Mouse (Mus musculus): ENCODE data around the gene Slc6a16. TPM values are rescaled to one million over a fixed set of nuclear protein-coding genes. Genes with fewer than 3 reads are reported as not detected.
A peak's percentile ranks its signal among the peaks of the same experiment; 100 is the strongest.

The Slc6a16 gene
- polyA plus RNA-seq, 1 experiment from 2014 or later = 0.11 TPM

GRCm38 (mm10) chr7:45308551-45309240, 67.8 kb downstream of the Slc6a16 start:
- no peak for DNase-seq (ENCODE audit: low spot score)
- H3K27ac ChIP-seq (ENCODE audit: low read depth, low read length) = no peak overlapping the region
- no peaks in the 10 kb centered on the region for H3K36me3 ChIP-seq (ENCODE audit: control insufficient read depth, insufficient read depth, low read length)
- no peak overlapping the region for H3K4me3 ChIP-seq (ENCODE audit: low read depth, low read length)
- H3K4me2 ChIP-seq (ENCODE audit: low read depth) = no peak overlapping the region
- ATAC-seq (ENCODE audit: insufficient read depth, low FRiP score, low TSS enrichment) = no peak
- no peaks in the 10 kb centered on the region for H3K27me3 ChIP-seq (ENCODE audit: control insufficient read depth, insufficient read depth, low read length)
- H3K9ac ChIP-seq (ENCODE audit: low read length) = no peak overlapping the region
- H3K4me1 ChIP-seq (ENCODE audit: control insufficient read depth, insufficient read depth, low read length) = no peaks in the 10 kb centered on the region
- no peaks in the 10 kb centered on the region for H3K9me3 ChIP-seq (ENCODE audit: control insufficient read depth, low read length)
- 72% methylated on average over 15 of the region's 15 CpGs for WGBS

GRCm38 (mm10) chr7:45309455-45309854, 68.6 kb downstream of the Slc6a16 start:
- H3K4me2 ChIP-seq (ENCODE audit: low read depth) = no peak overlapping the region
- no peaks in the 10 kb centered on the region for H3K4me1 ChIP-seq (ENCODE audit: control insufficient read depth, insufficient read depth, low read length)
- H3K27me3 ChIP-seq (ENCODE audit: control insufficient read depth, insufficient read depth, low read length) = no peaks in the 10 kb centered on the region
- H3K36me3 ChIP-seq (ENCODE audit: control insufficient read depth, insufficient read depth, low read length) = no peaks in the 10 kb centered on the region
- H3K4me3 ChIP-seq (ENCODE audit: low read depth, low read length) = no peak overlapping the region
- ATAC-seq (ENCODE audit: insufficient read depth, low FRiP score, low TSS enrichment) = no peak
- peak; percentile 72 for DNase-seq (ENCODE audit: low spot score)
- peak overlapping the region; percentile 14 for H3K9ac ChIP-seq (ENCODE audit: low read length)
- H3K27ac ChIP-seq (ENCODE audit: low read depth, low read length) = no peak overlapping the region
- WGBS = 14% methylated on average over 9 of the region's 9 CpGs
- H3K9me3 ChIP-seq (ENCODE audit: control insufficient read depth, low read length) = no peaks in the 10 kb centered on the region

GRCm38 (mm10) chr7:45312023-45312422, 71.1 kb downstream of the Slc6a16 start:
- 66% methylated on average over 8 of the region's 8 CpGs for WGBS
- no peak overlapping the region for H3K4me2 ChIP-seq (ENCODE audit: low read depth)
- H3K4me3 ChIP-seq (ENCODE audit: low read depth, low read length) = no peak overlapping the region
- no peak for DNase-seq (ENCODE audit: low spot score)
- H3K9ac ChIP-seq (ENCODE audit: low read length) = no peak overlapping the region
- ATAC-seq (ENCODE audit: insufficient read depth, low FRiP score, low TSS enrichment) = no peak
- H3K36me3 ChIP-seq (ENCODE audit: control insufficient read depth, insufficient read depth, low read length) = no peaks in the 10 kb centered on the region
- no peaks in the 10 kb centered on the region for H3K9me3 ChIP-seq (ENCODE audit: control insufficient read depth, low read length)
- H3K4me1 ChIP-seq (ENCODE audit: control insufficient read depth, insufficient read depth, low read length) = no peaks in the 10 kb centered on the region
- no peaks in the 10 kb centered on the region for H3K27me3 ChIP-seq (ENCODE audit: control insufficient read depth, insufficient read depth, low read length)
- no peak overlapping the region for H3K27ac ChIP-seq (ENCODE audit: low read depth, low read length)

GRCm38 (mm10) chr7:45312686-45313453, 72.0 kb downstream of the Slc6a16 start:
- Histone ChIP-seq H3K4me3 (ENCODE audit: low read depth, low read length) (no peak overlapping the region), H3K27ac (ENCODE audit: low read depth, low read length) (no peak overlapping the region), H3K9me3 (ENCODE audit: control insufficient read depth, low read length) (no peaks in the 10 kb centered on the region), H3K4me2 (ENCODE audit: low read depth) (no peak overlapping the region), H3K4me1 (ENCODE audit: control insufficient read depth, insufficient read depth, low read length) (no peaks in the 10 kb centered on the region), H3K36me3 (ENCODE audit: control insufficient read depth, insufficient read depth, low read length) (no peaks in the 10 kb centered on the region), H3K9ac (ENCODE audit: low read length) (no peak overlapping the region), H3K27me3 (ENCODE audit: control insufficient read depth, insufficient read depth, low read length) (no peaks in the 10 kb centered on the region)
- WGBS = 24% methylated on average over 10 of the region's 10 CpGs
- DNase-seq (ENCODE audit: low spot score) = no peak
- no peak for ATAC-seq (ENCODE audit: insufficient read depth, low FRiP score, low TSS enrichment)

- H3K27me3 ChIP-seq (ENCODE audit: control insufficient read depth, insufficient read depth, low read length) = no peaks in the 10 kb centered on the region
- H3K4me3 ChIP-seq (ENCODE audit: low read depth, low read length) = no peak overlapping the region
- H3K9me3 ChIP-seq (ENCODE audit: control insufficient read depth, low read length) = no peaks in the 10 kb centered on the region
- 33% methylated on average over 9 of the region's 9 CpGs for WGBS
- H3K27ac ChIP-seq (ENCODE audit: low read depth, low read length) = no peak overlapping the region
- DNase-seq (ENCODE audit: low spot score) (no peak), ATAC-seq (ENCODE audit: insufficient read depth, low FRiP score, low TSS enrichment) (no peak)
- H3K9ac ChIP-seq (ENCODE audit: low read length) = no peak overlapping the region
- H3K4me2 ChIP-seq (ENCODE audit: low read depth) = no peak overlapping the region
- H3K4me1 ChIP-seq (ENCODE audit: control insufficient read depth, insufficient read depth, low read length) = no peaks in the 10 kb centered on the region
- H3K36me3 ChIP-seq (ENCODE audit: control insufficient read depth, insufficient read depth, low read length) = no peaks in the 10 kb centered on the region
These were observed 72.6 kb downstream of the Slc6a16 start for GRCm38 (mm10) chr7:45313495-45313894.

- no peak overlapping the region for H3K4me3 ChIP-seq (ENCODE audit: low read depth, low read length)
- no peak overlapping the region for H3K27ac ChIP-seq (ENCODE audit: low read depth, low read length)
- ATAC-seq (ENCODE audit: insufficient read depth, low FRiP score, low TSS enrichment) = no peak
- no peak overlapping the region for H3K4me2 ChIP-seq (ENCODE audit: low read depth)
- 80% methylated on average over 10 of the region's 10 CpGs for WGBS
- H3K9me3 ChIP-seq (ENCODE audit: control insufficient read depth, low read length) = no peaks in the 10 kb centered on the region
- no peaks in the 10 kb centered on the region for H3K4me1 ChIP-seq (ENCODE audit: control insufficient read depth, insufficient read depth, low read length)
- H3K9ac ChIP-seq (ENCODE audit: low read length) = no peak overlapping the region
- DNase-seq (ENCODE audit: low spot score) = no peak
- H3K27me3 ChIP-seq (ENCODE audit: control insufficient read depth, insufficient read depth, low read length) = no peaks in the 10 kb centered on the region
- H3K36me3 ChIP-seq (ENCODE audit: control insufficient read depth, insufficient read depth, low read length) = no peaks in the 10 kb centered on the region
These were observed 74.4 kb downstream of the Slc6a16 start for GRCm38 (mm10) chr7:45315182-45315701.

GRCm38 (mm10) chr7:45316536-45316935, 75.7 kb downstream of the Slc6a16 start:
- 91% methylated on average over 14 of the region's 14 CpGs for WGBS
- Histone ChIP-seq H3K4me2 (ENCODE audit: low read depth) (no peak overlapping the region), H3K4me1 (ENCODE audit: control insufficient read depth, insufficient read depth, low read length) (no peaks in the 10 kb centered on the region), H3K4me3 (ENCODE audit: low read depth, low read length) (no peak overlapping the region), H3K9ac (ENCODE audit: low read length) (no peak overlapping the region), H3K9me3 (ENCODE audit: control insufficient read depth, low read length) (no peaks in the 10 kb centered on the region), H3K27me3 (ENCODE audit: control insufficient read depth, insufficient read depth, low read length) (no peaks in the 10 kb centered on the region), H3K36me3 (ENCODE audit: control insufficient read depth, insufficient read depth, low read length) (no peaks in the 10 kb centered on the region), H3K27ac (ENCODE audit: low read depth, low read length) (no peak overlapping the region)
- DNase-seq (ENCODE audit: low spot score) = no peak
- ATAC-seq (ENCODE audit: insufficient read depth, low FRiP score, low TSS enrichment) = no peak

- H3K27ac ChIP-seq (ENCODE audit: low read depth, low read length) = no peak overlapping the region
- no peak for DNase-seq (ENCODE audit: low spot score)
- no peaks in the 10 kb centered on the region for H3K27me3 ChIP-seq (ENCODE audit: control insufficient read depth, insufficient read depth, low read length)
- WGBS = 84% methylated on average over 4 of the region's 4 CpGs
- H3K9ac ChIP-seq (ENCODE audit: low read length) = no peak overlapping the region
- H3K9me3 ChIP-seq (ENCODE audit: control insufficient read depth, low read length) = no peaks in the 10 kb centered on the region
- H3K4me1 ChIP-seq (ENCODE audit: control insufficient read depth, insufficient read depth, low read length) = no peaks in the 10 kb centered on the region
- no peaks in the 10 kb centered on the region for H3K36me3 ChIP-seq (ENCODE audit: control insufficient read depth, insufficient read depth, low read length)
- H3K4me3 ChIP-seq (ENCODE audit: low read depth, low read length) = no peak overlapping the region
- H3K4me2 ChIP-seq (ENCODE audit: low read depth) = no peak overlapping the region
- ATAC-seq (ENCODE audit: insufficient read depth, low FRiP score, low TSS enrichment) = no peak
These were observed 81.4 kb downstream of the Slc6a16 start for GRCm38 (mm10) chr7:45322245-45322644.

Data from neural tube, embryonic 11.5 days (tissue).